Mouse (Mus musculus) kidney, postnatal 0 days (tissue): ENCODE data around the gene Mtg1. TPM values are rescaled to one million over a fixed set of nuclear protein-coding genes. Genes with fewer than 3 reads are reported as not detected.

Experiments
- ATAC-seq: fragments of 200-750 bp; cut with Nextera tagmentation; replicated peaks from 2 replicates; pipeline ENCODE4 v1.8.0; 2017; ENCODE audit warnings: low read depth, moderate number of reproducible peaks, moderate TSS enrichment, moderate library complexity; ENCODE audit not compliant: low FRiP score
- DNase-seq: peaks from one replicate; pipeline ENCODE4 v3.0.0-alpha.2; 2016; ENCODE audit warnings: low spot score
- H3K27ac ChIP-seq: fragments of 300-500 bp; sonication (generic); 2 replicates; pipeline ENCODE4 v1.5.1; 2014; ENCODE audit warnings: mild to moderate bottlenecking
- H3K27me3 ChIP-seq: fragments of 300-500 bp; sonication (generic); 2 replicates; pipeline ENCODE4 v1.6.1; 2014; ENCODE audit warnings: low read length, mixed read lengths; ENCODE audit not compliant: insufficient read depth
- H3K36me3 ChIP-seq: fragments of 300-500 bp; sonication (generic); 2 replicates; pipeline ENCODE4 v1.6.1; 2014; ENCODE audit warnings: low read length, mixed read lengths; ENCODE audit not compliant: insufficient read depth
- H3K4me1 ChIP-seq: fragments of 300-500 bp; sonication (generic); replicated peaks from 2 replicates; pipeline ENCODE4 v1.6.1; 2014; ENCODE audit warnings: antibody characterized with exemption, low read length, mixed read lengths; ENCODE audit not compliant: insufficient read depth
- H3K4me2 ChIP-seq: fragments of 300-500 bp; sonication (generic); 2 replicates; pipeline ENCODE4 v1.6.1; 2014; ENCODE audit warnings: mild to moderate bottlenecking, low read length, moderate library complexity, mixed read lengths
- H3K4me3 ChIP-seq: fragments of 300-500 bp; sonication (generic); replicated peaks from 2 replicates; pipeline ENCODE4 v1.5.1; 2014; ENCODE audit warnings: low read depth, low read length
- H3K9ac ChIP-seq: fragments of 300-500 bp; sonication (generic); 2 replicates; pipeline ENCODE4 v1.6.1; 2014; ENCODE audit warnings: low read depth, low read length
- H3K9me3 ChIP-seq: fragments of 300-500 bp; sonication (generic); replicated peaks from 2 replicates; pipeline ENCODE4 v1.6.1; 2016; ENCODE audit warnings: low read length, inconsistent platforms, mixed read lengths
- CTCF ChIP-seq: IDR thresholded peaks from 2 replicates; pipeline ENCODE4 v1.5.1; 2016; ENCODE audit warnings: antibody characterized with exemption, low read depth, mild to moderate bottlenecking, moderate library complexity
- WGBS: fragments of 180-500 bp; shearing (Covaris S2); extraction: QIAGEN DNeasy Blood & Tissue Kit; methylation state at CpG from one replicate; pipeline ENCODE4 v1.1.7; 2014; 5-methylcytosine and 5-hydroxymethylcytosine counted together
- polyA plus RNA-seq: library from polyadenylated mRNA; unstranded; fragments of >200 nt; fragmentation: Nextera tagmentation; extraction: Ambion mirVana; gene quantifications from 2 replicates; pipeline ENCODE4 v1.2.1, GENCODE M21; 2015

Mtg1 gene
- 29.9 and 30.4 TPM in 2 replicates for polyA plus RNA-seq

- ATAC-seq (peak; percentile 94), DNase-seq (peak; percentile 95)
- TF ChIP-seq CTCF, result peak; percentile 11; the same call in 1 of the 2 replicates
- Histone ChIP-seq H3K9me3 (no peaks in the 10 kb centered on the region), H3K4me2 (peak within 1 kb of the TSS; percentile 77), H3K4me1 (no peaks in the 10 kb centered on the region), H3K4me3 (peak within 1 kb of the TSS; percentile 65), H3K27ac (peak within 1 kb of the TSS; percentile 88), H3K27me3 (no peaks in the 10 kb centered on the region), H3K9ac (peak within 1 kb of the TSS; percentile 74), H3K36me3 (0 out of 2 replicates have a peak, but pooled peaks cover 4% of the 10 kb centered on the region)
- WGBS, result 3% methylated on average over 39 of the region's 39 CpGs
Measured at GRCm38 (mm10) chr7:140137135-140138020, at the start of gene Mtg1. Mtg1 (plus strand) TSS chr7:140137564.

GRCm38 (mm10) chr7:140090601-140091000 lies 46.8 kb upstream of the Mtg1 start:
- Histone ChIP-seq H3K27ac (no peak overlapping the region), H3K4me2 (no peak overlapping the region), H3K4me3 (no peak overlapping the region), H3K9ac (no peak overlapping the region), H3K36me3 (no peaks in the 10 kb centered on the region), H3K27me3 (no peaks in the 10 kb centered on the region), H3K4me1 (no peaks in the 10 kb centered on the region), H3K9me3 (no peaks in the 10 kb centered on the region)
- ATAC-seq (no peak), DNase-seq (no peak)
- TF ChIP-seq CTCF, result no peak
- WGBS, result 70% methylated on average over 10 of the region's 10 CpGs

GRCm38 (mm10) chr7:140092924-140093528 lies 44.3 kb upstream of the Mtg1 start, which contains the start of gene Prap1:
Prap1 (plus strand) TSS chr7:140093395.
- no peak for TF ChIP-seq CTCF
- no peak within 1 kb of the TSS for H3K4me3 ChIP-seq

GRCm38 (mm10) chr7:140094954-140095353 lies 42.4 kb upstream of the Mtg1 start:
- whole genome bisulfite sequencing, result 35% methylated on average over 5 of the region's 5 CpGs
- Histone ChIP-seq H3K9ac (no peak overlapping the region), H3K36me3 (no peaks in the 10 kb centered on the region), H3K4me2 (no peak overlapping the region), H3K4me3 (no peak overlapping the region), H3K27ac (peak overlapping the region; percentile 51; the same call in 1 of the 2 replicates), H3K27me3 (no peaks in the 10 kb centered on the region), H3K4me1 (no peaks in the 10 kb centered on the region), H3K9me3 (no peaks in the 10 kb centered on the region)
- no peak for TF ChIP-seq CTCF
- DNase-seq (peak; percentile 7), ATAC-seq (peak; percentile 67; the same call in 1 of the 2 replicates)

More at GRCm38 (mm10) chr7:140092924-140093528, 44.3 kb upstream of the Mtg1 start, which contains the start of gene Prap1:
- Histone ChIP-seq H3K36me3 (no peaks in the 10 kb centered on the region), H3K4me2 (no peak within 1 kb of the TSS), H3K27me3 (no peaks in the 10 kb centered on the region), H3K27ac (no peak within 1 kb of the TSS), H3K4me1 (no peaks in the 10 kb centered on the region), H3K9me3 (no peaks in the 10 kb centered on the region), H3K9ac (no peak within 1 kb of the TSS)
- DNase-seq (no peak), ATAC-seq (no peak)
- 65% methylated on average over 5 of the region's 5 CpGs for WGBS

GRCm38 (mm10) chr7:140095556-140095955 lies 41.8 kb upstream of the Mtg1 start:
- Histone ChIP-seq H3K36me3 (no peaks in the 10 kb centered on the region), H3K9me3 (no peaks in the 10 kb centered on the region), H3K4me2 (no peak overlapping the region), H3K9ac (no peak overlapping the region), H3K4me1 (no peaks in the 10 kb centered on the region), H3K4me3 (no peak overlapping the region), H3K27ac (peak overlapping the region; percentile 51; the same call in 1 of the 2 replicates), H3K27me3 (no peaks in the 10 kb centered on the region)
- no peak for TF ChIP-seq CTCF
- ATAC-seq, result peak; percentile 78
- DNase-seq, result no peak
- WGBS, result 35% methylated on average over 1 of the region's 1 CpGs

GRCm38 (mm10) chr7:140096055-140096454 lies 41.3 kb upstream of the Mtg1 start:
- Histone ChIP-seq H3K9ac (no peak overlapping the region), H3K27me3 (no peaks in the 10 kb centered on the region), H3K36me3 (no peaks in the 10 kb centered on the region), H3K27ac (no peak overlapping the region), H3K4me2 (no peak overlapping the region), H3K4me3 (no peak overlapping the region), H3K9me3 (no peaks in the 10 kb centered on the region), H3K4me1 (no peaks in the 10 kb centered on the region; the same call in 1 of the 2 replicates)
- ATAC-seq, result no peak
- DNase-seq, result no peak
- no peak for TF ChIP-seq CTCF
